Mouse (Mus musculus) liver, embryonic 14 days (tissue): ENCODE results near the gene Ccdc28b. TPM values are rescaled to one million over a fixed set of nuclear protein-coding genes. Genes with fewer than 3 reads are reported as not detected.

Experiments
- polyA plus RNA-seq: library from polyadenylated mRNA; depleted of rRNA; stranded (reverse); fragments of >200 nt; gene quantifications from 2 replicates; pipeline ENCODE4 v1.2.3, GENCODE M21; 2012; rRNA removed

Gene Ccdc28b
- 12.6 and 13.1 TPM in 2 replicates for polyA plus RNA-seq

GRCm38 (mm10) chr4:129623681-129624091 is at the start of gene Ccdc28b:
TSS of gene Ccdc28b (minus strand) at chr4:129623947.

GRCm38 (mm10) chr4:129672083-129672877 is 48.5 kb upstream of the Ccdc28b start, which contains the start of gene Kpna6:
TSS of gene Kpna6 (minus strand) at chr4:129672767.

GRCm38 (mm10) chr4:129640638-129641467 is 17.1 kb upstream of the Ccdc28b start, which contains the start of gene Txlna:
TSS of gene Txlna (minus strand) at chr4:129641065.

GRCm38 (mm10) chr4:129618786-129619691 is 4.7 kb downstream of the Ccdc28b start, which contains the start of gene Iqcc:
TSS of gene Iqcc (minus strand) at chr4:129619099.

GRCm38 (mm10) chr4:129614093-129614492 is 9.7 kb downstream of the Ccdc28b start, which contains the start of gene Dcdc2b:
TSS of gene Dcdc2b (minus strand) at chr4:129614257.

GRCm38 (mm10) chr4:129600233-129601158 is 23.3 kb downstream of the Ccdc28b start, which contains the start of the genes Eif3i and Tmem234:
TSS of gene Eif3i (minus strand) at chr4:129600648.
TSS of gene Tmem234 (plus strand) at chr4:129600668.

GRCm38 (mm10) chr4:129578466-129578865 is 45.3 kb downstream of the Ccdc28b start, which contains the start of gene Fam167b:
TSS of gene Fam167b (minus strand) at chr4:129578549.

GRCm38 (mm10) chr4:129573430-129573829 is 50.3 kb downstream of the Ccdc28b start, which contains the start of gene Lck:
TSS of gene Lck (minus strand) at chr4:129573641.

Other genes with a start within 250 kb of the Ccdc28b start
- gene Zbtb8a, start 245.8 kb downstream of the Ccdc28b start, polyA plus RNA-seq, result 1.9 and 2.2 TPM in 2 replicates
- gene Zbtb8b, start 183.1 kb downstream of the Ccdc28b start, polyA plus RNA-seq, result 0.31 and 0.50 TPM in 2 replicates
- 26.5 and 36.7 TPM in 2 replicates for gene Bsdc1, start 162.4 kb downstream of the Ccdc28b start, polyA plus RNA-seq
- gene Tssk3, start 132.9 kb downstream of the Ccdc28b start, polyA plus RNA-seq, result not detected in 2 replicates
- 0.12 and 0.44 TPM in 2 replicates for gene Fam229a, start 132.8 kb downstream of the Ccdc28b start, polyA plus RNA-seq
- 33.7 and 37.5 TPM in 2 replicates for gene Marcksl1, start 110.4 kb downstream of the Ccdc28b start, polyA plus RNA-seq
- gene Hdac1, start 81.2 kb downstream of the Ccdc28b start, polyA plus RNA-seq, result 75.0 and 86.9 TPM in 2 replicates
- 3.2 and 3.7 TPM in 2 replicates for gene Lck, start 50.3 kb downstream of the Ccdc28b start, polyA plus RNA-seq
- gene Fam167b, start 45.4 kb downstream of the Ccdc28b start, polyA plus RNA-seq, result 6.9 and 7.3 TPM in 2 replicates
- 202 and 237 TPM in 2 replicates for gene Eif3i, start 23.3 kb downstream of the Ccdc28b start, polyA plus RNA-seq
- 78.8 and 89.5 TPM in 2 replicates for gene Tmem234, start 23.3 kb downstream of the Ccdc28b start, polyA plus RNA-seq
- 0.07 and 0.20 TPM in 2 replicates for gene Dcdc2b, start 9.7 kb downstream of the Ccdc28b start, polyA plus RNA-seq
- 8.3 and 8.4 TPM in 2 replicates for gene Iqcc, start 4.8 kb downstream of the Ccdc28b start, polyA plus RNA-seq
- gene Txlna, start 17.1 kb upstream of the Ccdc28b start, polyA plus RNA-seq, result 15.6 and 18.5 TPM in 2 replicates
- gene Kpna6, start 48.8 kb upstream of the Ccdc28b start, polyA plus RNA-seq, result 9.8 and 11.6 TPM in 2 replicates
- 7.4 and 8.6 TPM in 2 replicates for gene Tmem39b, start 72.9 kb upstream of the Ccdc28b start, polyA plus RNA-seq
- gene Khdrbs1, start 118.4 kb upstream of the Ccdc28b start, polyA plus RNA-seq, result 13.9 and 19.8 TPM in 2 replicates
- gene Ptp4a2, start 187.3 kb upstream of the Ccdc28b start, polyA plus RNA-seq, result 41.3 and 49.6 TPM in 2 replicates